Mouse (Mus musculus) brain, embryonic 14.5 days (tissue): Measurements from ENCODE around the gene Mark2. TPM values are rescaled to one million over a fixed set of nuclear protein-coding genes. Genes with fewer than 3 reads are reported as not detected.

ENCODE experiments used
- DNase-seq: peaks from one replicate; pipeline ENCODE4 v3.0.0-alpha.2; 2011; ENCODE audit warnings: low read depth
- CTCF ChIP-seq: fragments of 200-500 bp; IDR thresholded peaks from 2 replicates; pipeline ENCODE4 v1.5.1; 2012; ENCODE audit warnings: inconsistent platforms, mild to moderate bottlenecking, moderate library complexity, borderline replicate concordance; ENCODE audit not compliant: insufficient read depth, insufficient read length; ENCODE audit errors: extremely low read depth
- POLR2A ChIP-seq: fragments of 200-500 bp; IDR thresholded peaks from 2 replicates; pipeline ENCODE4 v1.6.1; 2012; ENCODE audit warnings: mild to moderate bottlenecking, inconsistent platforms, borderline replicate concordance; ENCODE audit not compliant: poor library complexity, insufficient read depth, insufficient read length, severe bottlenecking; ENCODE audit errors: extremely low read depth
- polyA plus RNA-seq: library from polyadenylated mRNA; depleted of rRNA; stranded (reverse); fragments of >200 nt; gene quantifications from 2 replicates; pipeline ENCODE4 v1.2.3, GENCODE M21; 2012

The Mark2 gene
- polyA plus RNA-seq, 1 experiment: 98.0 TPM

DNA sequence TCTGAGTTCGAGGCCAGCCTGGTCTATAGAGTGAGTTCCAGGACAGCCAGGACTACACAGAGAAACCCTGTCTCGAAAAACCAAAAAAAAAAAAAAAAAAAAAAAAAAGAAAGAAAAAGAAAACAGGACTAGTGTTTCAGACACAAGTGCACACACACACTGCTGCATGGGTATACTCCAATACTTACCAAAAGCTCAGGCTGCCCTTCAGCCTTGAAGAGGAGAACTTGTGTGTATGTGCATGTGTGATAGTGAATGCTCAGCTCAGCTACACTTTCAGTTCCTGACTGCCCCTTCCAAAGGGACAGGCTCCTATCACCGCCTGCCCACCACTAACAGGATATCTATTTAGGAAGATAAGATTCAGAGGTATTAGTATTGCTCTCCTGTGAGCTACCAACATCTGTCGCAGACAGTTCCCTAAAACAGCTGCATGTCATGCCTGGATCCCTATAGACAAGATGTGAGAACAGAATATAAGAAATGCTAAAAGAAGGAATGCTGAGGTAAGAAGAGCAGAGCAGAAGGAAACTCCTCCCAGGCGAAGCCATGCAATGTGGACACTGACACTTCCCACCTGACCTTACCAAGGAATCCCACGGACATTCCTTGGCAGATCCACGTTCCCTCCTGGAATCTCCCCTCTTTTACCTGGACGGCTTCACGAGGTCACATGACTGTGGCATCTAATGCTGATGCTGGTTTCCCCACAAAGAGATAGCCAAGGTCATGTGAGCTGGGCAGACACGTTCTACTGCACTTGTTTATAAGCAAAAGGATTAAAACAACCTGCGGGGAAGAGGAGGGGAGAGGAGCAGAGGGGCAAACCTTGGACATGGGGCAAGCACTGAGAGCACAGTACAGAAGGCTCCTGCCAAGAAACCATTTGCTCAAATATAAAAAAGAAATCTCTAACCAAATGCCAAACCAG is 36.0 kb downstream of the Mark2 start:
- no peak for DNase-seq

DNA sequence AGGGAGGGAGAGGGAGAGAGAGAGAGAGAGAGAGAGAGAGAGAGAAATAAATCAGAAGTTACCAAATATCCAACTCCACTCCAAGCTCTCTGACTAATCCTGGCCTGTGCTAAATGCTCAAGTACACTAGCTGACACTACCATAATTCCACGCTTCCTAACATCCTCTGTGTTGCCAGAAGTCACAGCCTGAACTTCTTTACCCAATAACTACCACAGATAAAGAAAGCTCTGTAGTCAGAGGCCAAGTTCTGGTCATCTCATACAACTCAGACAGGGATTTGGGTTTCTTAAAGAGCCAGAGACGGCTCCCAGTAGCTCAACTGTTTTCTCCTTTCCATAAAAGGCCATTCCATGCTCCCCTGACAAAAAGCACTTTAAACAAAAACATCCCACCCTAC is 36.9 kb downstream of the Mark2 start:
- TF ChIP-seq POLR2A (no peak), CTCF (no peak)
- DNase-seq: no peak

More for the DNA sequence above, 36.0 kb downstream of the Mark2 start:
- TF ChIP-seq POLR2A (no peak), CTCF (no peak)

DNA sequence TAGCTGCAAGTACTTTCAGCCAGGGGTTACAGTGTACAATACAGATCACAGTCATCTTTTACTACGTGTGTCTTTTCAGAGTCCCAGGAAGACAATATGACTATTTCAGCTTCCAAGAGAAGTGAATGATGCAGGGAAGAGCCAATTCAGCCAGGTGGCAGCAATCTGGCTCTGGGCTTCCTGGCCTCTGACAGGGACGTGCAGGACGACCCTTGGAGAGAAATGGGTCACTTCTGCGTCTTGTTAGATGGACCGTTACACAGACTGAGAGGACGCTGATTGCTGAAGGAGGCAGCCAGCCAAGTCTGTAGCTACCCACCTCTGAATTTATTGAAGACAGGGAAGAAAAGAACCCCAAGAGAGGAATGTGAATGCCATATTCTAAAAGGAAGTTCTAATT is 37.9 kb downstream of the Mark2 start:
- peak; percentile 7 for DNase-seq
- no peak for TF ChIP-seq POLR2A
- TF ChIP-seq CTCF: no peak

DNA sequence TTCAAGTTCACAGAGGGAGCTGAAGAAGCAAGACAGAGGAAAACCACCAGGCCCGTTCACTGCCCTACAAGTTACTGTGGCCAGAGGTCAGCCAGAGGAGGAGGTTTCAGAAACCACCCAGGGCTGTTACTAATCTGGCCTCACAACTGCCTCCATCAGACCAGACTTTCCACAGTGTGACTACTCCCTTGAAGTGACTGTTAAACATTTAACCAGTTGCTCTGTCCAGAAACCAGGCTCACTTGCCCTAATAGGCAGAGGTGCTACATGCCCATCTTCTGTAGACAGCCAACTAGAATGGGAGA is 39.2 kb downstream of the Mark2 start:
- no peak for TF ChIP-seq POLR2A
- no peak for TF ChIP-seq CTCF

DNA sequence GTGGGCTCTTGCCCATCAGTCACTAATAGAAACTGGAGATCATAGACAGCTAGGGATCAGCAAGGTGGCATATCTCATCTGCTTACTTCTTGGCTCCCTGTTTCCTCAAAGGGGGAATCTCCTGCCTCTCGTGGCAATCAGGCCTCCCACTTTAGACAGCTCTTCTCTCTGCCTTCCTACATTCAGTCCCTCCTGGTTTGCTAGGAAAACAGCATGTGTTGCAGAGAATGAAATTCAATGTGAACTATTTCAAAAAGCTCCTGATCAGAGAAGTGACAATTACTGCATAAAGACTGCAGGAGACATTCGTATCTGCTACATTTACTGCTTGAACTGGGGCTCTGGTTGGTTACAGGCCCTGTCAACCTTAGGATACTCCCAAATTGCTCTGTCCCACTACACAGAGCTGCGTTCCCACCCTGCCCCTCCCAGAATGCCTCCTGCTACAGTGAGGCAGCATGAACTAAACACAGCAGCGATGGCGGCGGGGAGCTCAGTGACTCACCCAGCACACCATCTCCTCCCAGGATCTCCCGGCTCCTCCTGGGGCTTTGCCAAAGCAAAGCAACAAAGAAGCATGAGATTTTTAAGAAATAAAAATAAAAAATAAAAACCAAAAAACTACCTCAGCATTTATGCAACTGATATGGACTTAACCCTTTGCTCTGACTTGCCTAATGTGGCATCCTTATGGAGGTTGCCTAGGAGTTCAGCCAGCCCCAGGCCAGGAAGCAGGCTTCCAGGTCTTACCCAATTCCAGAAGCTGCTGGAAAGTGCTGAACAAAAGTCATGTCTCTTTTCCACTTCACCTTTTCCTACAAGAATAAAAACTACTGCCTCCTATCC is 39.8 kb downstream of the Mark2 start:
- DNase-seq: no peak
- no peak for TF ChIP-seq POLR2A
- no peak for TF ChIP-seq CTCF

More for the DNA sequence above, 39.2 kb downstream of the Mark2 start:
- DNase-seq: no peak

DNA sequence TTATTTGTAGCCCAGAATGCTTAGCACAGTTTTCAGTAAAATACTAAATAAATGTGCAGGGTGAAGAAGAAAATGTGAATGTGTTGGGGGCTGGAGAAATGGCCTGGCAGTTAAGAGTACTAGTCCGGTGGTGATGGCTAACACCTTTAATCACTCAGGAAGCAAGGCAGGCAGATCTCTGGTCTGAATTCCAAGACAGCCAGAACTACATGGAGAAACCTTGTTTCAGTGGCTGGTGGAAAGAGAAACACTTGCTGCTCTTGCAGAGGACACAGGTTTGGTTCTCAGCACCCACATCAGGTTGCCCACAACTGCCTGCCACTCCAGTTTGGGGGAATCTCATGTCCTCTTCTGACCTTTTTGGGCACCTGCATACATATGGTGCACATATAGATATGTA is 41.6 kb downstream of the Mark2 start:
- no peak for DNase-seq
- TF ChIP-seq POLR2A: no peak
- no peak for TF ChIP-seq CTCF

DNA sequence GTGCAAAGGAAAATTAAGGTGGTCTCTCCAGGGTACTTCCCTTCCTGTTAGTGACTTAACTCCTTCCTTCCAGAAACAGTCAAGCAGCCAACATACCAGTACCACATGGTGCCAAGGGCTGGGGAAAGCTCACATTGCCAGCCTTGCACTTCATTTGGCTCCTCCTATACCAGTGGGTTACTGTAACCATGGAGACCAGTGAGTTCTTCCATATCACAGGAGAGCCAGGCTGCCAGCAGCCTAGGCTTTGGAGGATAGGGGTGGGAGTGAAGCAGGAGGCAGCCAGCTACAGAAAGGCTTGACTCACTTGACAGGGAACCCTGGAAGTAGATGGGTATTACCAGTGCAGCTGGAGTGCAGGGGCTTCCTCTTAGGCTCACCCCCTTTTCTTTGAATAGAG is 42.6 kb downstream of the Mark2 start:
- peak; percentile 91 for DNase-seq
- TF ChIP-seq CTCF (no peak), POLR2A (no peak)

DNA sequence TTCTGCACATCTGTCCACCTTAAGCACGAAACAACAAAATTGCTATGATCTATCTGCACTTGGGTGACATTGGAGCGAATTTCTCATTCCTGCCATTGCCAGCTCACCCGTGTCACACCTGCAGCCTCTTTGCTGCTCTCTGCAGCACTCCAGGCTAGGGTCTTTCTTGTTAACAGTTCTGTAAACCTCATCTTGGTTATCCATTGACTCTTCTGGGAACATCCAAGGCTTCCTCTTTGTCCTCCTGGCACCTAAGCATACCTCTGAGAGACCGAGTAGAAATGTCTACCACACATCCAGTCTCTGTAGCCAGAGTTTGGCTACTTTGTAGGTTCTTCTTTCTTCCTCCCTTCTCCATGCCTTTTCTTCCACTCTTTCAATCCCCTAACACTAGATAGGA is 45.7 kb downstream of the Mark2 start:
- TF ChIP-seq CTCF: no peak
- no peak for TF ChIP-seq POLR2A
- no peak for DNase-seq

DNA sequence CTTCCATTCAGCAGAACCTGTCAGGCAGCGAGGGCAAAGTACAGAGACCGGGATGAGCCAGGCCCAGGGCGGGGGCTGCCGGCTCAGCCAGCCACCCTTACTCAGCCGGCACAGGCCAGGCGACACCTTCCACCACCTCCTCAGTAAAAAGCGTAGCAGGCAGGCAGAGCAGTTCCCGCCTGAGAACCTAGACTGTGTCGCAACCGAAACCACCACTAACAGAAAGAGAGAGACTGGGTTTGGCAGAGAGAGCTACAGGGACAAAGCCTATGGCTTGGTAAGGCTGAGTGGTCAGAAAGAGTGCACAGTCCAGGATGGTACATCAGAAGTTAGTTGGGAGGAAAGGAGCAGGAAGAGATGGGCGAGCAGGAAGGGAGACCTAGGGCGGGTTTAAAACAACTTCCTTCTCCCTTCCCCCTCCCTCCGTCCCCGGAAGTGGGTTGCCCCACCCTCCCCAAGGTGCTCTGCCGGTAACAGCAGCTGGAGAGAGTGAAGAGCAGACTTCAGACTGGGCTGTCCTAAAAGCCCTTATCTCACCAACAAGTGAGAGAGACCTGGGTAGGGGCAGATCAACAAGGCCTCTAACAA is 46.5 kb downstream of the Mark2 start:
- DNase-seq: no peak
- TF ChIP-seq POLR2A (no peak), CTCF (no peak)

DNA sequence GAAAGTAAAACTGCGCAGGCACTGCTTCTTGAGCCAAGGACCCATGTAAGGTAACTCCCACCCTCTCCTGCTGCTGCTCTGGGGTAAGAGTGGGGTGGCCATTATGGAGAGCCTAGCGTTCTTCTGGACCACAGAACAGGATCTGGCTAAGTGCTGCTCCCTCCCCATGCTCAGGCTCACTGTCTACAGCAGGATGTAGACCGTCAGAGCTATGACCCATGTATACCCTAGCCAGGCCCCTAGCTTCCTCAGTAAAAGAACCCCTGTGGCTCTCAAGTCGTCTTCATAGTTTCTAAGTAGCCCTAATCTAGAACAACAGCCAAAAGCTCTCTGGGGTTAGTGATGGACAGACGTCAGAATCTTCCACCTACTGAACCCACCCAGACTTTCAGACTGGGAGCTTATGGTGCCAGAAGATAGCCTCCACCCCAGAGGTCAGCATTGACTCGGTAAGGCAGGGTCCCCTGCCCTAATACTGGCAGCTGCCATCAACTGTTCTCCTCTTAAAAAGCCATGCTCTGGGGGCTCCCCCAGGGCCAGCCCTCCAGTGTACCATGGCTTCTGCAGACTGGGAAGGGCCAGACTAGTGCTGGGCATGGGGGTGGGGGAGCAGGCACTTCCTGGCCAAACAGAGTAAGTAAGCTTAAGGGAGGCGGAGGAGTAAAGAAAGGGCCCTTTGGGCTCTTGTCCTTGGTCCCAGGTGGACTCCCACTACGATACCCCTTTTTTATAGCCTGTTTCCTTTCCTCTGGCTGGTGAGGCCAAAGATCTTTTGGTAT is 47.4 kb downstream of the Mark2 start:
- TF ChIP-seq CTCF (no peak), POLR2A (no peak)
- no peak for DNase-seq

DNA sequence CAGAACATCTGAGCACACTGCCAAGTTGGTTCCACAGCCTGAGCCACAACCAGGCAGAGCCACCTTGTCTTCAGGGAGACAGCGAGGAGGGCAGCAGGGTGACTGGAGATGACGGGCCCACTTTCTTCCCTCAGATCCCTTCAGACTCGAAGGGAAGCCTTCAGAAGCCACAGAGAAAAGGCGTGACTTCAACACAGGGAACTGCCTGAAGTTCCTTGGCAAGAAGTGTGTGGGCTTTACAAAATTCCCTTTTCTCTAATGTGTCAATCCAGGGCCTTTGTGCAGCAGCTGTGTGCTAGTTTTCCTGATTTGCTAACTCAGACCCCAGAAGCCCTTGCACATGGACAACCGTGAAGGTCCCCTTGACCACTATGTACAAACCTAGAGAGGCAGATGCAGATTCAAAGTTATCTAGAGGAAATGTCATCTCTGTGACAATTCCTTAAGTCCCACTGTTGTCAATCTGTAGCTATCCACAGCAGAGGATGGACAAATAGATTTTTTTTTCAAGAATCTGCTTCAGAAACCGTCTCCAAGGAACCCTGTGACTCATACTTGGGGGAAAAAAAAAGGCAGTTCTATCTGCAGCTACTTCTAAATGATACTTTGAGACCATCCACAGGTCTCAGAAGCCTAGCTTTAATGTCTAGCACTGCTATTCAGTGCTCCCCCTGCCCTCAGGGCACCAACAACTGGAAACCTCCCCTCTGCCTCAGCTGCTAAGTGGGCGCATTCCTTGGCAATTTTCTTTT is 49.5 kb downstream of the Mark2 start:
- DNase-seq: peak; percentile 35

More for the DNA sequence above, 49.5 kb downstream of the Mark2 start:
- TF ChIP-seq POLR2A (no peak), CTCF (no peak)
